Mouse (Mus musculus): ENCODE measurements at regions not wholly inside any gene's neighbourhood (a gene's known extent, or its start where the extent isn't known, plus 50 kb on each side); places are given as distances from the start of the nearest gene placed in this dataset.

GRCm38 (mm10) chr10:17023571-17024293 is 699.3 kb upstream of the Cited2 start:
- DNase-seq (ENCODE audit: low spot score) (no peak), ATAC-seq (ENCODE audit: insufficient read depth, low FRiP score, low TSS enrichment) (no peak; the same call in 1 of the 2 replicates)
- Histone ChIP-seq H3K9ac (ENCODE audit: low read length) (no peak overlapping the region), H3K27ac (ENCODE audit: low read depth, low read length) (no peak overlapping the region), H3K4me3 (ENCODE audit: low read depth, low read length) (no peak overlapping the region), H3K9me3 (ENCODE audit: control insufficient read depth, low read length) (no peaks in the 10 kb centered on the region), H3K4me2 (ENCODE audit: low read depth) (no peak overlapping the region), H3K27me3 (ENCODE audit: control insufficient read depth, insufficient read depth, low read length) (no peaks in the 10 kb centered on the region), H3K36me3 (ENCODE audit: control insufficient read depth, insufficient read depth, low read length) (no peaks in the 10 kb centered on the region), H3K4me1 (ENCODE audit: control insufficient read depth, insufficient read depth, low read length) (no peaks in the 10 kb centered on the region)
- WGBS: 70% methylated on average over 13 of the region's 13 CpGs

GRCm38 (mm10) chr10:17024294-17024665 is 698.7 kb upstream of the Cited2 start:
- Histone ChIP-seq H3K36me3 (ENCODE audit: control insufficient read depth, insufficient read depth, low read length) (no peaks in the 10 kb centered on the region), H3K9me3 (ENCODE audit: control insufficient read depth, low read length) (no peaks in the 10 kb centered on the region), H3K4me2 (ENCODE audit: low read depth) (no peak overlapping the region), H3K27ac (ENCODE audit: low read depth, low read length) (no peak overlapping the region), H3K4me1 (ENCODE audit: control insufficient read depth, insufficient read depth, low read length) (no peaks in the 10 kb centered on the region), H3K27me3 (ENCODE audit: control insufficient read depth, insufficient read depth, low read length) (no peaks in the 10 kb centered on the region), H3K4me3 (ENCODE audit: low read depth, low read length) (no peak overlapping the region), H3K9ac (ENCODE audit: low read length) (no peak overlapping the region)
- DNase-seq (ENCODE audit: low spot score) (no peak), ATAC-seq (ENCODE audit: insufficient read depth, low FRiP score, low TSS enrichment) (no peak)
- WGBS: 79% methylated on average over 1 of the region's 1 CpGs

GRCm38 (mm10) chr10:17034892-17035775 is 687.9 kb upstream of the Cited2 start:
- H3K9me3 ChIP-seq (ENCODE audit: control insufficient read depth, low read length): no peaks in the 10 kb centered on the region
- no peak for DNase-seq (ENCODE audit: low spot score)

GRCm38 (mm10) chr10:17038259-17039043 is 684.6 kb upstream of the Cited2 start:
- Histone ChIP-seq H3K4me1 (ENCODE audit: control insufficient read depth, insufficient read depth, low read length) (no peaks in the 10 kb centered on the region), H3K9ac (ENCODE audit: low read length) (no peak overlapping the region), H3K36me3 (ENCODE audit: control insufficient read depth, insufficient read depth, low read length) (no peaks in the 10 kb centered on the region), H3K4me2 (ENCODE audit: low read depth) (no peak overlapping the region), H3K27ac (ENCODE audit: low read depth, low read length) (no peak overlapping the region), H3K27me3 (ENCODE audit: control insufficient read depth, insufficient read depth, low read length) (no peaks in the 10 kb centered on the region), H3K4me3 (ENCODE audit: low read depth, low read length) (no peak overlapping the region), H3K9me3 (ENCODE audit: control insufficient read depth, low read length) (no peaks in the 10 kb centered on the region)
- WGBS: 75% methylated on average over 11 of the region's 11 CpGs
- DNase-seq (ENCODE audit: low spot score) (no peak), ATAC-seq (ENCODE audit: insufficient read depth, low FRiP score, low TSS enrichment) (no peak; the same call in 1 of the 2 replicates)

More at GRCm38 (mm10) chr10:17034892-17035775, 687.9 kb upstream of the Cited2 start:
- no peak for ATAC-seq (ENCODE audit: insufficient read depth, low FRiP score, low TSS enrichment)
- Histone ChIP-seq H3K27ac (ENCODE audit: low read depth, low read length) (no peak overlapping the region), H3K9ac (ENCODE audit: low read length) (no peak overlapping the region), H3K4me2 (ENCODE audit: low read depth) (no peak overlapping the region), H3K27me3 (ENCODE audit: control insufficient read depth, insufficient read depth, low read length) (no peaks in the 10 kb centered on the region), H3K4me3 (ENCODE audit: low read depth, low read length) (no peak overlapping the region), H3K4me1 (ENCODE audit: control insufficient read depth, insufficient read depth, low read length) (no peaks in the 10 kb centered on the region), H3K36me3 (ENCODE audit: control insufficient read depth, insufficient read depth, low read length) (no peaks in the 10 kb centered on the region)
- WGBS: 91% methylated on average over 2 of the region's 2 CpGs

GRCm38 (mm10) chr10:17042090-17042489 is 680.9 kb upstream of the Cited2 start:
- H3K9ac ChIP-seq (ENCODE audit: low read length): no peak overlapping the region
- ATAC-seq (ENCODE audit: insufficient read depth, low FRiP score, low TSS enrichment) (no peak), DNase-seq (ENCODE audit: low spot score) (no peak)
- no peaks in the 10 kb centered on the region for H3K9me3 ChIP-seq (ENCODE audit: control insufficient read depth, low read length)
- H3K27me3 ChIP-seq (ENCODE audit: control insufficient read depth, insufficient read depth, low read length): no peaks in the 10 kb centered on the region
- no peaks in the 10 kb centered on the region for H3K4me1 ChIP-seq (ENCODE audit: control insufficient read depth, insufficient read depth, low read length)
- no peaks in the 10 kb centered on the region for H3K36me3 ChIP-seq (ENCODE audit: control insufficient read depth, insufficient read depth, low read length)
- no peak overlapping the region for H3K27ac ChIP-seq (ENCODE audit: low read depth, low read length)
- 94% methylated on average over 1 of the region's 1 CpGs for WGBS
- H3K4me3 ChIP-seq (ENCODE audit: low read depth, low read length): no peak overlapping the region
- H3K4me2 ChIP-seq (ENCODE audit: low read depth): no peak overlapping the region

GRCm38 (mm10) chr10:17042973-17043372 is 680.0 kb upstream of the Cited2 start:
- no peaks in the 10 kb centered on the region for H3K9me3 ChIP-seq (ENCODE audit: control insufficient read depth, low read length)
- no peak overlapping the region for H3K4me2 ChIP-seq (ENCODE audit: low read depth)
- WGBS: 84% methylated on average over 3 of the region's 3 CpGs
- H3K4me1 ChIP-seq (ENCODE audit: control insufficient read depth, insufficient read depth, low read length): no peaks in the 10 kb centered on the region
- H3K36me3 ChIP-seq (ENCODE audit: control insufficient read depth, insufficient read depth, low read length): no peaks in the 10 kb centered on the region
- H3K4me3 ChIP-seq (ENCODE audit: low read depth, low read length): no peak overlapping the region
- ATAC-seq (ENCODE audit: insufficient read depth, low FRiP score, low TSS enrichment) (no peak), DNase-seq (ENCODE audit: low spot score) (no peak)
- H3K27ac ChIP-seq (ENCODE audit: low read depth, low read length): no peak overlapping the region
- H3K27me3 ChIP-seq (ENCODE audit: control insufficient read depth, insufficient read depth, low read length): no peaks in the 10 kb centered on the region
- no peak overlapping the region for H3K9ac ChIP-seq (ENCODE audit: low read length)

- 93% methylated on average over 5 of the region's 5 CpGs for WGBS
- no peak for DNase-seq (ENCODE audit: low spot score)
These were observed 676.3 kb upstream of the Cited2 start for GRCm38 (mm10) chr10:17046765-17047164.

GRCm38 (mm10) chr10:17072906-17073305 is 650.1 kb upstream of the Cited2 start:
- no peak overlapping the region for H3K4me2 ChIP-seq (ENCODE audit: low read depth)
- no peaks in the 10 kb centered on the region for H3K36me3 ChIP-seq (ENCODE audit: control insufficient read depth, insufficient read depth, low read length)
- H3K27ac ChIP-seq (ENCODE audit: low read depth, low read length): no peak overlapping the region
- DNase-seq (ENCODE audit: low spot score) (no peak), ATAC-seq (ENCODE audit: insufficient read depth, low FRiP score, low TSS enrichment) (no peak)
- H3K4me1 ChIP-seq (ENCODE audit: control insufficient read depth, insufficient read depth, low read length): peaks cover 4% of the 10 kb centered on the region; the same call in 1 of the 2 replicates
- 92% methylated on average over 1 of the region's 1 CpGs for WGBS
- no peak overlapping the region for H3K9ac ChIP-seq (ENCODE audit: low read length)
- H3K27me3 ChIP-seq (ENCODE audit: control insufficient read depth, insufficient read depth, low read length): no peaks in the 10 kb centered on the region
- H3K9me3 ChIP-seq (ENCODE audit: control insufficient read depth, low read length): no peaks in the 10 kb centered on the region
- no peak overlapping the region for H3K4me3 ChIP-seq (ENCODE audit: low read depth, low read length)

More at GRCm38 (mm10) chr10:17046765-17047164, 676.3 kb upstream of the Cited2 start:
- no peak for ATAC-seq (ENCODE audit: insufficient read depth, low FRiP score, low TSS enrichment)
- Histone ChIP-seq H3K9ac (ENCODE audit: low read length) (no peak overlapping the region), H3K9me3 (ENCODE audit: control insufficient read depth, low read length) (no peaks in the 10 kb centered on the region), H3K4me3 (ENCODE audit: low read depth, low read length) (no peak overlapping the region), H3K4me1 (ENCODE audit: control insufficient read depth, insufficient read depth, low read length) (no peaks in the 10 kb centered on the region), H3K27me3 (ENCODE audit: control insufficient read depth, insufficient read depth, low read length) (no peaks in the 10 kb centered on the region), H3K4me2 (ENCODE audit: low read depth) (no peak overlapping the region), H3K27ac (ENCODE audit: low read depth, low read length) (no peak overlapping the region), H3K36me3 (ENCODE audit: control insufficient read depth, insufficient read depth, low read length) (no peaks in the 10 kb centered on the region)
